Mouse (Mus musculus): ENCODE results near the gene Scrn2.

GRCm38 (mm10) chr11:96995836-96996772 is 33.6 kb upstream of the Scrn2 start:
- TF ChIP-seq CTCF (IDR thresholded peaks at IDR 0.05; ENCODE audit: low read depth) (no peak), EP300 (IDR thresholded peaks at IDR 0.05; ENCODE audit: low read depth) (no peak)

All from liver, postnatal 0 days (tissue).